Mouse (Mus musculus) heart, postnatal 0 days (tissue): Measurements from ENCODE around the gene Scube2. TPM values are rescaled to one million over a fixed set of nuclear protein-coding genes. Genes with fewer than 3 reads are reported as not detected.
A peak's percentile ranks its signal among the peaks of the same experiment; 100 is the strongest.

ENCODE experiments used
- ATAC-seq: fragments of 200-750 bp; cut with Nextera tagmentation; 2 replicates; pipeline ENCODE4 v1.8.0; 2017; ENCODE audit warnings: low read depth, moderate number of reproducible peaks, moderate library complexity; ENCODE audit not compliant: insufficient read depth
- DNase-seq: peaks from one replicate; pipeline ENCODE4 v3.0.0-alpha.2; 2016; ENCODE audit warnings: low spot score
- H3K27ac ChIP-seq: fragments of 300-500 bp; sonication (generic); 2 replicates; pipeline ENCODE4 v1.5.1; 2014; ENCODE audit warnings: low read depth, mild to moderate bottlenecking
- H3K27me3 ChIP-seq: fragments of 300-500 bp; sonication (generic); 2 replicates; pipeline ENCODE4 v1.6.1; 2014; ENCODE audit warnings: low read length, mixed read lengths; ENCODE audit not compliant: control insufficient read depth, insufficient read depth
- H3K36me3 ChIP-seq: fragments of 300-500 bp; sonication (generic); replicated peaks from 2 replicates; pipeline ENCODE4 v1.6.1; 2014; ENCODE audit warnings: low read length, mixed read lengths; ENCODE audit not compliant: control insufficient read depth, insufficient read depth
- H3K4me1 ChIP-seq: fragments of 300-500 bp; sonication (generic); 2 replicates; pipeline ENCODE4 v1.6.1; 2014; ENCODE audit warnings: antibody characterized with exemption; ENCODE audit not compliant: control insufficient read depth, insufficient read depth
- H3K4me2 ChIP-seq: fragments of 300-500 bp; sonication (generic); 2 replicates; pipeline ENCODE4 v1.6.1; 2014; ENCODE audit warnings: low read depth, mild to moderate bottlenecking, low read length, moderate library complexity
- H3K4me3 ChIP-seq: fragments of 300-500 bp; sonication (generic); 2 replicates; pipeline ENCODE4 v1.5.1; 2014; ENCODE audit warnings: low read depth, low read length
- H3K9ac ChIP-seq: fragments of 300-500 bp; sonication (generic); replicated peaks from 2 replicates; pipeline ENCODE4 v1.6.1; 2014; ENCODE audit warnings: low read depth, low read length, mixed read lengths
- H3K9me3 ChIP-seq: fragments of 300-500 bp; sonication (generic); replicated peaks from 2 replicates; pipeline ENCODE4 v1.6.1; 2016; ENCODE audit warnings: low read length; ENCODE audit not compliant: control insufficient read depth
- CTCF ChIP-seq: IDR thresholded peaks from 2 replicates; pipeline ENCODE4 v1.5.1; 2016; ENCODE audit warnings: antibody characterized with exemption, control low read depth, low read depth
- EP300 ChIP-seq: IDR thresholded peaks from 2 replicates; pipeline ENCODE4 v1.6.1; 2016; ENCODE audit warnings: antibody characterized with exemption, low read depth
- WGBS: fragments of 180-500 bp; shearing (Covaris S2); extraction: QIAGEN DNeasy Blood & Tissue Kit; methylation state at CpG from one replicate; pipeline ENCODE4 v1.1.7; 2014; 5-methylcytosine and 5-hydroxymethylcytosine counted together
- polyA plus RNA-seq: library from polyadenylated mRNA; unstranded; fragments of >200 nt; fragmentation: Nextera tagmentation; extraction: Ambion mirVana; gene quantifications from 2 replicates; pipeline ENCODE4 v1.2.1, GENCODE M21; 2015
- total RNA-seq: library from RNA; depleted of rRNA; stranded (reverse); fragments of >200 nt; gene quantifications from 2 replicates; pipeline ENCODE4 v1.2.3, GENCODE M21; 2014; ENCODE audit warnings: low replicate concordance

Gene Scube2
- total and polyA plus RNA-seq, 2 experiments from 2014 or later = 8.3 to 16.8 TPM

- Histone ChIP-seq H3K9ac (no peak overlapping the region), H3K4me3 (no peak overlapping the region), H3K27me3 (no peaks in the 10 kb centered on the region), H3K4me2 (no peak overlapping the region), H3K9me3 (no peaks in the 10 kb centered on the region), H3K27ac (peak overlapping the region; percentile 82), H3K4me1 (peaks cover 35% of the 10 kb centered on the region), H3K36me3 (no peaks in the 10 kb centered on the region)
- WGBS = 57% methylated on average over 8 of the region's 8 CpGs
- ATAC-seq (peak; percentile 82), DNase-seq (peak; percentile 63)
- TF ChIP-seq EP300 = 0 out of 2 replicates have a peak, but pooled peaks have one; percentile 18
- TF ChIP-seq CTCF = no peak
These were observed 57.6 kb downstream of the Scube2 start for GRCm38 (mm10) chr7:109807616-109808485.

GRCm38 (mm10) chr7:109804843-109805242, 60.6 kb downstream of the Scube2 start:
- Histone ChIP-seq H3K36me3 (no peaks in the 10 kb centered on the region), H3K9me3 (no peaks in the 10 kb centered on the region), H3K4me2 (no peak overlapping the region), H3K9ac (no peak overlapping the region), H3K27ac (no peak overlapping the region), H3K4me1 (peaks cover 35% of the 10 kb centered on the region), H3K4me3 (no peak overlapping the region), H3K27me3 (no peaks in the 10 kb centered on the region)
- WGBS = 59% methylated on average over 6 of the region's 6 CpGs
- DNase-seq (no peak), ATAC-seq (no peak)
- TF ChIP-seq EP300 = no peak
- peak; percentile 47 for TF ChIP-seq CTCF

GRCm38 (mm10) chr7:109804355-109804754, 61.1 kb downstream of the Scube2 start:
- H3K27ac ChIP-seq = peak overlapping the region; percentile 72
- no peak overlapping the region for H3K4me3 ChIP-seq
- DNase-seq (no peak), ATAC-seq (no peak)
- H3K27me3 ChIP-seq = no peaks in the 10 kb centered on the region
- no peaks in the 10 kb centered on the region for H3K36me3 ChIP-seq
- H3K4me1 ChIP-seq = peaks cover 35% of the 10 kb centered on the region
- H3K4me2 ChIP-seq = no peak overlapping the region
- WGBS = 82% methylated on average over 6 of the region's 6 CpGs
- TF ChIP-seq EP300 (no peak), CTCF (no peak)
- no peaks in the 10 kb centered on the region for H3K9me3 ChIP-seq
- no peak overlapping the region for H3K9ac ChIP-seq

- Histone ChIP-seq H3K4me3 (no peak overlapping the region), H3K27me3 (no peaks in the 10 kb centered on the region), H3K36me3 (no peaks in the 10 kb centered on the region), H3K4me1 (peaks cover 39% of the 10 kb centered on the region), H3K27ac (peak overlapping the region; percentile 72), H3K9ac (no peak overlapping the region), H3K9me3 (no peaks in the 10 kb centered on the region), H3K4me2 (no peak overlapping the region)
- DNase-seq (peak; percentile 47), ATAC-seq (peak; percentile 42; the same call in 1 of the 2 replicates)
- no peak for TF ChIP-seq CTCF
- TF ChIP-seq EP300 = no peak
- WGBS = 6% methylated on average over 1 of the region's 1 CpGs
These were observed 62.0 kb downstream of the Scube2 start for GRCm38 (mm10) chr7:109803516-109803915.

GRCm38 (mm10) chr7:109800626-109801025, 64.9 kb downstream of the Scube2 start:
- Histone ChIP-seq H3K4me2 (no peak overlapping the region), H3K4me1 (peaks cover 30% of the 10 kb centered on the region), H3K4me3 (no peak overlapping the region), H3K9me3 (no peaks in the 10 kb centered on the region), H3K27me3 (no peaks in the 10 kb centered on the region), H3K36me3 (no peaks in the 10 kb centered on the region), H3K27ac (no peak overlapping the region), H3K9ac (no peak overlapping the region)
- DNase-seq (no peak), ATAC-seq (no peak)
- 80% methylated on average over 4 of the region's 4 CpGs for WGBS
- no peak for TF ChIP-seq CTCF
